Mouse (Mus musculus): ENCODE measurements around the gene Pgk1.
"Not testable (repeated sequence)": the region's sequence is repeated elsewhere in the genome, so short reads cannot be mapped to it uniquely, and the experiment has no call there.

DNA sequence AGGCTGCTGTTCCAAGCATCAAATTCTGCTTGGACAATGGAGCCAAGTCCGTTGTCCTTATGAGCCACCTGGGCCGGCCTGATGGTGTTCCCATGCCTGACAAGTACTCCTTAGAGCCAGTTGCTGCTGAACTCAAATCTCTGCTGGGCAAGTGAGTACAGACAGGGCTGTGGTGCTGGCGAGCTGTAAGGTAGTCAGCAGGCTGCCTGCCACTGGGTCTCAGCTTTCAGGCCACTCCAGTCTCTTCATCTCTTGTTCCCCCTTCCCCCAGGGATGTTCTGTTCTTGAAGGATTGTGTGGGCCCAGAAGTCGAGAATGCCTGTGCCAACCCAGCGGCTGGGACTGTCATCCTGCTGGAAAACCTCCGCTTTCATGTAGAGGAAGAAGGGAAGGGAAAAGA lies 7.5 kb downstream of the Pgk1 start:
- not testable (repeated sequence) for TF ChIP-seq E2F4 (IDR thresholded peaks at IDR 0.05; ENCODE audit: insufficient read depth); REST (IDR thresholded peaks at IDR 0.05; ENCODE audit: insufficient read depth, insufficient read length); TCF12 (IDR thresholded peaks at IDR 0.05; ENCODE audit: insufficient read depth, poor library complexity, severe bottlenecking); POLR2A (IDR thresholded peaks at IDR 0.05; ENCODE audit: insufficient read length, low read depth); SRF (IDR thresholded peaks at IDR 0.05; ENCODE audit: control insufficient read depth, insufficient read length, low read depth); USF1 (IDR thresholded peaks at IDR 0.05; ENCODE audit: low read depth); MAX (IDR thresholded peaks at IDR 0.05; ENCODE audit: low read depth); MYOG (IDR thresholded peaks at IDR 0.05; ENCODE audit: control insufficient read depth in 1 of 3, insufficient read depth in 1 of 3, insufficient read length in 2 of 3, low read depth in 2 of 3); CEBPB (IDR thresholded peaks at IDR 0.05; ENCODE audit: insufficient read depth, poor library complexity, severe bottlenecking); MYOD1 (IDR thresholded peaks at IDR 0.05; ENCODE audit: control insufficient read depth in 1 of 3, insufficient read length in 2 of 3, low read depth in 2 of 3); POLR2AphosphoS2 (IDR thresholded peaks at IDR 0.05; ENCODE audit: insufficient read length, low read depth); TCF3 (IDR thresholded peaks at IDR 0.05; ENCODE audit: insufficient read length, low read depth)

All from myocyte (in vitro differentiated cells).